Mouse (Mus musculus) yolk sac, embryonic 10.5 days (tissue): ENCODE results near the gene Glis3.

Experiments used
- DNase-seq: peaks from one replicate; pipeline ENCODE4 v3.0.0-alpha.2; 2017; ENCODE audit warnings: low spot score

The Glis3 gene

DNA sequence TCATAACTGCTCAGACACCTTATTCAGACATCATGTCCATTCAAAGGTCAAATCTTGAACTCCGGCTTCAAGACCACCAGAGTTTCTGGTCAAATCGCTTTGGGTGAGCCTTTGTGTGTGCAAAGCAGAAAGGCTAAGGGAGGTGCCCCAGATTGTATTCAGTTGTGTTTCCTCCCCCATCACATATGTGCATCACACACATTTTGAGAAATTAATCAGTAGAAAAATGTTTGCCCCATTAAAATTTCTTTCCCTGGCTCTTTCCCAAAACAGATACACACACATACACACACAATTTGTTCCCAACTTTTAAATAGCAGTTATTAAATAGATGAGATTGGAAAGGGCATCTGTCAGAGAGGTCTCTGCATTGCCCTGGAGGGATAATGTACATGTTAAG is 442.3 kb downstream of the Glis3 start:
- no peak for DNase-seq

DNA sequence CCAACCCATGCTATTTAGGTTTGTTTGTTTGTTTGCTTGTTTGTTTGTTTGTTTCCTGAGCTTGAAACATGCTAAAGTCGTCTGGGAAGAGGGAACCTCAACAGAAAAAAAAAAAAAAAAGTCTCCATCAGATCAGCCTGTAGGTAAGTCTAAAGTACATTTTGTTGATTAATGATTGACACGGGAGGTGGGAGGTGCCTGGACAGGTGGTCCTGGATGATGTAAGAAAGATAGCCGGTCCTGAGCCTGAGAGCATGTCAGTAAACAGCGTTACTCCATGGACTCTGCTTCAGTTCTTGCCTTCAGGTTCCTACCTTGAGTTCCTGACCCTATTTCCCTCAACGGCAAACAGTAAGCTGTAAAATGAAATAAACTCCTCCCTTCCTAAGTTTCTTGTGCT is 444.3 kb downstream of the Glis3 start:
- peak; percentile 72 for DNase-seq

DNA sequence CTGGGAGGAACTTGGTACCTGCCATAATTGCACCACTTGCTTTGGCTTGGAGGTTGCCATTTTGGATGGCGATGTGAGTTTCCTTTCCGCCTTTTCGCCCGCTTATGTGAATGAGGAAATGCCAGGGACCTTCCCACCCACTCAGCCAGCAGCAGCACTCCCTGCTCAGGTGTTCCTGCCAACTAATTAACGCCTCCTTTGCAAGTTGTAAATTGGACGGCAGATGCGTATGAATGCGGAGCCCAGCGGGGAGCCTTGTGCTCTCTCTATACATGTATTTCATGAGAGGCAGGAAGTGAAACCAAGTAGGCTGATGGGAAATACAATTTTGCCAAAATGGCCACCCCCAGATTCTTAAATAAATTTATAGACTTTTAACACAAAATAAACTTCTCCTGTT is 444.8 kb downstream of the Glis3 start:
- DNase-seq = no peak

DNA sequence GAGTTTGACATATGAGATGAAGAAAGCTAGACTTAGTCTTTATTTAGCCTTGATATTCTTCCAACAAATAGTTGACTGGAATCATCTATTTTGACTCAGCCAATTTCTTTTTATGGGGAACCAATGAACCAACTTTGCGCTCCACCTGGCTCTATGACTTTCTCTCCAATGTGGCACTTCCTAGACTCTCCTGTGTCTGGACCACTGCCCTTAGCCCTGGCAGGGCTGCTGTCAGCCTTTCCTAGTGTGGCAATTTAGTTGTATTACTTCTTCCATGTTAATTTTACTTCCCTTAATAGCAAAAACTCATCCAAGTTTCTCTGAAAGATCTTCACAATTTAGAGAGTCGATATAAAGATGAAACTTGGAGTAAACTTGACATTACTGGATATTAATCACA is 445.2 kb downstream of the Glis3 start:
- no peak for DNase-seq

DNA sequence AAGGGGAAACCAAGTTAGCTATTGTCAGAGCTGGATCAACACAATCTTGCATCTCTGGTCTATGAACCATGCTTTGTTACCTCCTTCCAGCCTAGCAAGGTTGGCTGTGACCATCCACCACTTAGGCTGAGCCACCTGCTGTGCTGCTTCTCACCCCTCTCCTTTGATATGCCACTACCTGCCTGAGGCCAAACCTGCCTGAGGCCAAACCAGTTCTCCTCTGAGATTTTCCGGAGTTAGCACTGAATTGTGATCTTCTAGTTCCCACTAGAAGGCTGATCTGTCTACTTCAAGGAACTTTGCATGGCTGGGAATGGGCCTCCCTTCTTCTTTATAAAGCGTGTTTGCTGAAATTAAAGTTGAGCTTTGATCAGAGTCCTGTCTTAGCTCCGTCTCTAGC is 448.4 kb downstream of the Glis3 start:
- DNase-seq = no peak

DNA sequence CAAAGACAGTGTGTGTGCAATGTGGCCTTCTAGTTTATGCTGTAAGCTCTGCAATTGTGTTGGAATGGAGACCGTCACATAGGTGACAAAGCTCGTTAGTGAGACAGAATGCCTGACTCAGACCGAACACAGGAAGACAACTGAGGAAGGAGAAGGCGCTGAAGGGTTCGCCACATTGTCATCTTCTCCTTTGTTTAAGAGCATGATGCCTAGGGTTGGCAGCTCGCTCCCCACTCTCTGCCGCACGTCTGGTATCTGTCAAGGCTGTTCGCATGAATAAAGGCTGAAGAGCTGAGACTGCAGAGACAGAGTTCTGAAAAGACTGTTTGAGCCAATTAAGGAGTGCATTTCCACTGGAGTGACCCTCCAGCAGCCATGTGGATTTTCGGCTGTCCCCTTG is 452.4 kb downstream of the Glis3 start:
- no peak for DNase-seq

DNA sequence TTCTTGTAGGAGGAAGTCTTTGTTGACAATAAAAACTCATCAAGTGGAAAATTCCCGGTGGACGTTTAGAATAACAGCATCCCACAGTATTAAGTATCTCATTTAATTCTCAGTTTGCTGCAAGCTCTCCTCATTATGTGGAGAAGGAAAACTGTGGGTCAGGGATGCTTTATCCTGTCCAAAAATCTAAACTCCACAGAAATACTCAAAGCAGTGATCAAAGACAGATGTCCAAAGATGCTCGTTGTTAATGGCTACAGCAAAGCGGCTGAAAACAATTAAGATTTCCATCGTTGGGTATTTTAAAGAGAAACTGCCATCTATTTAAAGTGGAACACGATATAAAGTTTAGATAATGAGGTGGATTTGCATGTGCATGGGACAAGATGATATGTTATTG is 454.2 kb downstream of the Glis3 start:
- no peak for DNase-seq

DNA sequence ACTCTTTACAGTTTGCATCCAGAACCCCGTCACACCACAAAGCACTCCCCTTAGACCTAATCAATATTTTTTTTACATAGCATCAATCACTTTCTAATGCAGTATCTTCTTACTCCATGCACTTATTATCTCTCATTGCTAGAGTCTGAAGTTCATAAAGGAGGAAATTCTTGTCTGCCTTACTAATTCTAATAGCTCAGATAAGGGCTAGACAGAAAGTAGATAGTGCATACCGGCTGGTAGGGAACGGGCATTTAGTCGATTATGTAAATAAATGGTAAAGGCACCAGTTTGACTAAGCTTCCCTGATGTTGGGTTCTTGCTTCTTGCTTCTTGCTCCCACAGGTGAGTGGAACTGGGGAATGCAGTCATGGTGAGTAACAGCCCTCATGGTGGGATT is 468.2 kb downstream of the Glis3 start:
- DNase-seq = no peak
